Mouse (Mus musculus): ENCODE results near the gene Jchain.

The Jchain gene

GRCm38 (mm10) chr5:88534697-88535096 lies 7.0 kb upstream of the Jchain start:
- DNase-seq (ENCODE audit: extremely low read depth, low read depth, low spot score) = no peak

- DNase-seq (ENCODE audit: extremely low read depth, low read depth, low spot score) = no peak
Measured at GRCm38 (mm10) chr5:88530908-88531307, 3.2 kb upstream of the Jchain start.

- DNase-seq (ENCODE audit: extremely low read depth, low read depth, low spot score) = no peak
Measured at GRCm38 (mm10) chr5:88519232-88519631, 8.5 kb downstream of the Jchain start.

GRCm38 (mm10) chr5:88508990-88509389 lies 18.7 kb downstream of the Jchain start:
- no peak for DNase-seq (ENCODE audit: extremely low read depth, low read depth, low spot score)

GRCm38 (mm10) chr5:88508555-88508954 lies 19.1 kb downstream of the Jchain start:
- no peak for DNase-seq (ENCODE audit: extremely low read depth, low read depth, low spot score)

- DNase-seq (ENCODE audit: extremely low read depth, low read depth, low spot score) = no peak
Measured at GRCm38 (mm10) chr5:88499781-88500180, 27.9 kb downstream of the Jchain start.

- no peak for DNase-seq (ENCODE audit: extremely low read depth, low read depth, low spot score)
Measured at GRCm38 (mm10) chr5:88491111-88491510, 36.6 kb downstream of the Jchain start.

GRCm38 (mm10) chr5:88489004-88489403 lies 38.7 kb downstream of the Jchain start:
- DNase-seq (ENCODE audit: extremely low read depth, low read depth, low spot score) = no peak

- DNase-seq (ENCODE audit: extremely low read depth, low read depth, low spot score) = no peak
Measured at GRCm38 (mm10) chr5:88487675-88488074, 40.0 kb downstream of the Jchain start, which contains the start of gene Enam. Gene Enam (plus strand): TSS chr5:88487975.

Measured in fat pad, adult 2 months (tissue).